Mouse (Mus musculus) layer of hippocampus, adult 8-10 months (tissue): ENCODE measurements at regions not wholly inside any gene's neighbourhood (a gene's known extent, or its start where the extent isn't known, plus 50 kb on each side); places are given as distances from the start of the nearest gene placed in this dataset.

Source experiments
- DNase-seq, 2 experiments: peaks; one replicate each; pipeline ENCODE4 v3.0.0; 2022; ENCODE audit warnings: low spot score in 2 of 2

- no peak for DNase-seq
These were observed 76.6 kb upstream of the Plcl2 start for GRCm38 (mm10) chr17:50432559-50432958.

- no peak for DNase-seq
These were observed 70.2 kb upstream of the Plcl2 start for GRCm38 (mm10) chr17:50438960-50439359.

GRCm38 (mm10) chr17:50439365-50439764, 69.8 kb upstream of the Plcl2 start:
- no peak for DNase-seq

GRCm38 (mm10) chr17:50442062-50442461, 67.1 kb upstream of the Plcl2 start:
- no peak for DNase-seq

GRCm38 (mm10) chr17:50442905-50443304, 66.3 kb upstream of the Plcl2 start:
- DNase-seq = no peak

GRCm38 (mm10) chr17:50443376-50444022, 65.7 kb upstream of the Plcl2 start:
- no peak for DNase-seq

- no peak for DNase-seq
These were observed 65.2 kb upstream of the Plcl2 start for GRCm38 (mm10) chr17:50444023-50444389.

GRCm38 (mm10) chr17:50448693-50449092, 60.5 kb upstream of the Plcl2 start:
- no peak for DNase-seq

- no peak for DNase-seq
These were observed 57.6 kb upstream of the Plcl2 start for GRCm38 (mm10) chr17:50451606-50452005.

GRCm38 (mm10) chr17:50453524-50453923, 55.7 kb upstream of the Plcl2 start:
- DNase-seq = no peak

- no peak for DNase-seq
These were observed 55.2 kb upstream of the Plcl2 start for GRCm38 (mm10) chr17:50453956-50454355.

- no peak for DNase-seq
These were observed 54.3 kb upstream of the Plcl2 start for GRCm38 (mm10) chr17:50454917-50455316.

GRCm38 (mm10) chr17:50455719-50456118, 53.5 kb upstream of the Plcl2 start:
- no peak for DNase-seq

GRCm38 (mm10) chr17:50457053-50457697, 52.0 kb upstream of the Plcl2 start:
- no peak for DNase-seq

GRCm38 (mm10) chr17:50458232-50458631, 51.0 kb upstream of the Plcl2 start:
- DNase-seq = no peak
